ENCODE assay signal across 28 mouse cellular contexts in genomic region chr11:69009508-69009907, GRCm38 (mm10). TPM values are rescaled to one million over a fixed set of nuclear protein-coding genes. Genes with fewer than 3 reads are reported as not detected.
"Had no signal": no experiment of that assay in that cellular context is flagged by ENCODE, and none has a peak within 500 bp of the region (broad histone marks: within the 10 kb centered on the region; RNA-seq: fewer than 3 reads in every experiment).

No protein-coding gene starts in this region.

- H3K27ac ChIP-seq: heart, adult 2 months; heart, embryonic 13.5 days; heart, embryonic 15.5 days; hindbrain, embryonic 10.5 days; hindbrain, embryonic 12.5 days; hindbrain, embryonic 14.5 days; intestine, embryonic 15.5 days; layer of hippocampus, adult 2 months; limb, embryonic 13.5 days; limb, embryonic 15.5 days had no signal

- H3K4me3 ChIP-seq: heart, adult 2 months; heart, embryonic 13.5 days; heart, embryonic 15.5 days; hindbrain, embryonic 12.5 days; intestine, embryonic 15.5 days; layer of hippocampus, adult 2 months; limb, embryonic 13.5 days; limb, embryonic 15.5 days had no signal

- H3K36me3 ChIP-seq: heart, embryonic 13.5 days; heart, embryonic 15.5 days; hindbrain, embryonic 12.5 days; intestine, embryonic 15.5 days; limb, embryonic 13.5 days; limb, embryonic 15.5 days had no signal

- H3K9ac ChIP-seq: heart, embryonic 15.5 days; hindbrain, embryonic 12.5 days; hindbrain, embryonic 14.5 days; intestine, embryonic 15.5 days; limb, embryonic 13.5 days; limb, embryonic 15.5 days; liver, embryonic 14.5 days had no signal

- H3K27me3 ChIP-seq: heart, embryonic 13.5 days; heart, embryonic 15.5 days; hindbrain, embryonic 12.5 days; intestine, embryonic 15.5 days; limb, embryonic 13.5 days; limb, embryonic 15.5 days had no signal

- DNase-seq: gastrocnemius, postnatal 14 days; gastrocnemius, postnatal 36 days; heart, adult 11 months; heart, adult 2 months; heart, postnatal 14 days; heart, postnatal 4 days; kidney, adult 18-20 months; kidney, adult 8-10 months; kidney, postnatal 10 days; kidney, postnatal 25 days; kidney, postnatal 4 days; layer of hippocampus, postnatal 36 days; left cerebral cortex, postnatal 4 days had no signal

- H3K4me2 ChIP-seq: heart, embryonic 11.5 days; heart, embryonic 15.5 days; hindbrain, embryonic 12.5 days; intestine, embryonic 15.5 days; limb, embryonic 13.5 days; limb, embryonic 15.5 days had no signal

- ATAC-seq: hindbrain, embryonic 16.5 days; inflammation-experienced regulatory T-cells, adult 6 months; intestine, embryonic 15.5 days; intestine, postnatal 0 days had no signal

- H3K9me3 ChIP-seq: heart, embryonic 13.5 days; heart, embryonic 15.5 days; hindbrain, embryonic 10.5 days; hindbrain, embryonic 12.5 days; intestine, embryonic 15.5 days; limb, embryonic 13.5 days; limb, embryonic 15.5 days had no signal

RNA-seq across cellular contexts. Expression of gene Aurkb, which starts 35.9 kb away (rescaled TPM):
- total RNA-seq: gastrocnemius, adult 18-20 months had no signal
